Mouse (Mus musculus) kidney, embryonic 16.5 days (tissue): ENCODE measurements at regions not wholly inside any gene's neighbourhood (a gene's known extent, or its start where the extent isn't known, plus 50 kb on each side); places are given as distances from the start of the nearest gene placed in this dataset.

ENCODE experiments used
- ATAC-seq: fragments of 200-750 bp; cut with Nextera tagmentation; 2 replicates; pipeline ENCODE4 v1.8.0; 2017; ENCODE audit warnings: moderate TSS enrichment; ENCODE audit not compliant: low FRiP score, low TSS enrichment
- H3K27ac ChIP-seq: fragments of 300-500 bp; sonication (generic); 2 replicates; pipeline ENCODE4 v1.5.1; 2014; ENCODE audit warnings: low read length
- H3K27me3 ChIP-seq: fragments of 300-500 bp; sonication (generic); 2 replicates; pipeline ENCODE4 v1.6.1; 2014; ENCODE audit warnings: low read length, control low read depth, mixed read lengths; ENCODE audit not compliant: insufficient read depth
- H3K36me3 ChIP-seq: fragments of 300-500 bp; sonication (generic); 2 replicates; pipeline ENCODE4 v1.6.1; 2014; ENCODE audit warnings: low read length, control low read depth, mixed read lengths; ENCODE audit not compliant: insufficient read depth
- H3K4me1 ChIP-seq: fragments of 300-500 bp; sonication (generic); 2 replicates; pipeline ENCODE4 v1.6.1; 2014; ENCODE audit warnings: low read length, control low read depth, mixed read lengths; ENCODE audit not compliant: insufficient read depth
- H3K4me2 ChIP-seq: fragments of 300-500 bp; sonication (generic); replicated peaks from 2 replicates; pipeline ENCODE4 v1.6.1; 2014; ENCODE audit warnings: low read depth, low read length
- H3K4me3 ChIP-seq: fragments of 300-500 bp; sonication (generic); 2 replicates; pipeline ENCODE4 v1.5.1; 2014; ENCODE audit warnings: mild to moderate bottlenecking, low read length
- H3K9ac ChIP-seq: fragments of 300-500 bp; sonication (generic); replicated peaks from 2 replicates; pipeline ENCODE4 v1.6.1; 2014; ENCODE audit warnings: low read length
- H3K9me3 ChIP-seq: fragments of 300-500 bp; sonication (generic); 2 replicates; pipeline ENCODE4 v1.6.1; 2016; ENCODE audit warnings: low read length, control low read depth
- whole genome bisulfite sequencing: fragments of 180-500 bp; shearing (Covaris S2); extraction: QIAGEN DNeasy Blood & Tissue Kit; methylation state at CpG from one replicate; pipeline ENCODE4 v1.1.7; 2014; 5-methylcytosine and 5-hydroxymethylcytosine counted together

DNA sequence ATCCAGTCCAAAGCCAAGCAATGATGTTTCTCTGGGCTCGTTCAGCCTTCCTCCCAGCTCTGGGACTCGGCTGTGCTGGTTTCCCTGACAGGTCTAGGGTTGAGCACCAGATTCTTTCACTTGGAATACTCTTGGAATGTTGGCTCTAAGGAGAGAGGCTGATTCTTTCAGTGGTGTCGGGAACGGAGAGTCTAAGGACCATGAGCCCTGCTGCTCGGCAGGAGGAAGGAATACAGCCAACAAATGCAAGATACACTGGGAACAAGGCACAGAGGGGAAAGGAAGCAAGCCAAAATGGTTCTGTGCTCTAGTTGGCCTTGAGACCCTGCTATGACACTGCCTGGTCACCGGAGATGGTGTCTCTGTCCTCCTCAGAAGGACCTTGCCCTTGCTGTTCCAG, 251.8 kb downstream of the Cbln1 start:
- Histone ChIP-seq H3K9ac (no peak overlapping the region), H3K4me1 (no peaks in the 10 kb centered on the region), H3K36me3 (no peaks in the 10 kb centered on the region), H3K9me3 (no peaks in the 10 kb centered on the region), H3K4me2 (no peak overlapping the region), H3K27ac (no peak overlapping the region), H3K4me3 (no peak overlapping the region), H3K27me3 (no peaks in the 10 kb centered on the region)
- ATAC-seq: no peak
- 82% methylated on average over 6 of the region's 6 CpGs for WGBS

- no peaks in the 10 kb centered on the region for H3K9me3 ChIP-seq
- no peak overlapping the region for H3K9ac ChIP-seq
- H3K4me2 ChIP-seq: no peak overlapping the region
- ATAC-seq: no peak
- no peaks in the 10 kb centered on the region for H3K27me3 ChIP-seq
- H3K4me3 ChIP-seq: no peak overlapping the region
- H3K36me3 ChIP-seq: no peaks in the 10 kb centered on the region
- H3K4me1 ChIP-seq: no peaks in the 10 kb centered on the region
- 14% methylated on average over 6 of the region's 6 CpGs for WGBS
- no peak overlapping the region for H3K27ac ChIP-seq
These were observed 253.4 kb downstream of the Cbln1 start for GRCm38 (mm10) chr8:87218956-87219482.

GRCm38 (mm10) chr8:87214962-87215361, 257.4 kb downstream of the Cbln1 start:
- WGBS: 77% methylated on average over 10 of the region's 10 CpGs
- no peak for ATAC-seq
- H3K9ac ChIP-seq: no peak overlapping the region
- H3K27me3 ChIP-seq: no peaks in the 10 kb centered on the region
- no peaks in the 10 kb centered on the region for H3K9me3 ChIP-seq
- H3K27ac ChIP-seq: no peak overlapping the region
- H3K4me2 ChIP-seq: no peak overlapping the region
- no peaks in the 10 kb centered on the region for H3K36me3 ChIP-seq
- H3K4me1 ChIP-seq: no peaks in the 10 kb centered on the region
- no peak overlapping the region for H3K4me3 ChIP-seq

DNA sequence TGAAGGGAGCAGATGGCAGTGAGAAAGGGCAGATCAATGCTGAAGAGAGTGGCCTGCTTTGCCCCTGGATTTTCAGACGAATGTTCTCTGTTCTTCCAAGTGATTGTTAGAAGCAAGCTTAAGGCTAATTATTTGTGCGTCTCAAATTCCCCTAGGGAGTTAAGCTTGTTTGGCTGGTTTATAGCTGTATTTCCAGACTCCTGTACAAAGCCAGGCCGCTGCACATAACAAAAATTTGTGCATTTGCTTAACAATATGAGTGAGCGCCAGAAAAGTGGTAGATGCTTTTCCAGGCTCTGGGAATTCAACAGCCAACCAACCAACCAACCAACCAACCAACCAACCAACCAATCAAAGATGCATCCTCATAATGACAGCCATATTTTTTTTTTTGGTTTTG, 261.9 kb downstream of the Cbln1 start:
- H3K9ac ChIP-seq: no peak overlapping the region
- no peaks in the 10 kb centered on the region for H3K36me3 ChIP-seq
- WGBS: 33% methylated on average over 4 of the region's 4 CpGs
- H3K27me3 ChIP-seq: no peaks in the 10 kb centered on the region
- no peak overlapping the region for H3K4me2 ChIP-seq
- H3K9me3 ChIP-seq: no peaks in the 10 kb centered on the region
- no peak for ATAC-seq
- H3K27ac ChIP-seq: no peak overlapping the region
- no peak overlapping the region for H3K4me3 ChIP-seq
- no peaks in the 10 kb centered on the region for H3K4me1 ChIP-seq

GRCm38 (mm10) chr8:87209295-87209694, 263.1 kb downstream of the Cbln1 start:
- Histone ChIP-seq H3K27me3 (no peaks in the 10 kb centered on the region), H3K4me1 (no peaks in the 10 kb centered on the region), H3K9me3 (no peaks in the 10 kb centered on the region), H3K4me2 (no peak overlapping the region), H3K36me3 (no peaks in the 10 kb centered on the region), H3K27ac (no peak overlapping the region), H3K9ac (no peak overlapping the region), H3K4me3 (no peak overlapping the region)
- WGBS: 68% methylated on average over 1 of the region's 1 CpGs
- ATAC-seq: no peak

DNA sequence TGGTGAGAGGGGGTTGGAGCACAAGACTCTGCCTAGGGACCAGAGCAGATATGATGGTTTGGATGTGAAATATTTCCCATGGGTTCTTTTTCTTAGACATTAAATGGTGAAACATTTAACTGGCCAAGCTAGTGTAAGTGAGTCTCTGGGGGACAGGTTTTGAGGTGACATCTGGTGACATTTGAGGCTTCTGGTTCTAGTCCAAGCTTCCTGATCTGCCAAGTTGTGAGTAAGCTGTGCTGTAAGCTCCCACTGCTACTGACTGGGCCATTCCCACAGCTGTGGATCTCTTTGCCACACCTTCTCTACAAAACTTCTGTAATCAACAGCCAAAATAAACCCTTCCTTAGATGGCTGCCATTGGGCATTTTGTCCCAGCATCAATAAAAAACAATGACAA, 264.4 kb downstream of the Cbln1 start:
- no peak overlapping the region for H3K9ac ChIP-seq
- no peaks in the 10 kb centered on the region for H3K36me3 ChIP-seq
- H3K27me3 ChIP-seq: no peaks in the 10 kb centered on the region
- H3K4me3 ChIP-seq: no peak overlapping the region
- ATAC-seq: no peak
- H3K4me1 ChIP-seq: no peaks in the 10 kb centered on the region
- H3K9me3 ChIP-seq: no peaks in the 10 kb centered on the region
- H3K4me2 ChIP-seq: no peak overlapping the region
- no peak overlapping the region for H3K27ac ChIP-seq

DNA sequence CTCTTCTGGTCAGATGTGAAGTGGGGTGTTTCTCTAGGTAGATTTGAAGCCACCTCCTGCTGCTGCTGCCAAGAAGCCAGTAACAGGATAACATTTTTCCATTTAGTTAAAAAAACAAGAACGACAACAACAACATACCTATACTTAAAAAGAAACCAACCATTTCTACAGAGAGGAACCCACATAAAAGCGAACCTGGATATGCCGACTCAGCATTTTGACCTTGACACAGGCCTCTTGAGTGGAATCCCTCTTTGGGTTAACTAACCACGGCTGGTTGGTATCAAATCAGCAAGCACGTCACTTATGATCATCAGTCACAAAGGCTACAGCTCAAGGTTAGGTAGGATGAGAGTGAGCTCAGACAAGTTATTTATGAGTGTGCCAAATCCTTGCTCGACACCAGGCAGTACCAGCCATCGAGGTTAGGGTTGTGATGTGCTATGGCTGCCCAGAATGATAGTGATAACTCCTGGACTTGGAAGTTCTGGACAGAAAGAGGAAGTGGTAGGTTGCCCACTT, 269.7 kb downstream of the Cbln1 start:
- ATAC-seq: no peak
- Histone ChIP-seq H3K36me3 (no peaks in the 10 kb centered on the region), H3K27ac (no peak overlapping the region), H3K4me3 (no peak overlapping the region), H3K4me1 (peaks cover 18% of the 10 kb centered on the region), H3K9me3 (no peaks in the 10 kb centered on the region), H3K4me2 (no peak overlapping the region), H3K27me3 (no peaks in the 10 kb centered on the region; the same call in 1 of the 2 replicates), H3K9ac (no peak overlapping the region)
- WGBS: 72% methylated on average over 7 of the region's 7 CpGs

DNA sequence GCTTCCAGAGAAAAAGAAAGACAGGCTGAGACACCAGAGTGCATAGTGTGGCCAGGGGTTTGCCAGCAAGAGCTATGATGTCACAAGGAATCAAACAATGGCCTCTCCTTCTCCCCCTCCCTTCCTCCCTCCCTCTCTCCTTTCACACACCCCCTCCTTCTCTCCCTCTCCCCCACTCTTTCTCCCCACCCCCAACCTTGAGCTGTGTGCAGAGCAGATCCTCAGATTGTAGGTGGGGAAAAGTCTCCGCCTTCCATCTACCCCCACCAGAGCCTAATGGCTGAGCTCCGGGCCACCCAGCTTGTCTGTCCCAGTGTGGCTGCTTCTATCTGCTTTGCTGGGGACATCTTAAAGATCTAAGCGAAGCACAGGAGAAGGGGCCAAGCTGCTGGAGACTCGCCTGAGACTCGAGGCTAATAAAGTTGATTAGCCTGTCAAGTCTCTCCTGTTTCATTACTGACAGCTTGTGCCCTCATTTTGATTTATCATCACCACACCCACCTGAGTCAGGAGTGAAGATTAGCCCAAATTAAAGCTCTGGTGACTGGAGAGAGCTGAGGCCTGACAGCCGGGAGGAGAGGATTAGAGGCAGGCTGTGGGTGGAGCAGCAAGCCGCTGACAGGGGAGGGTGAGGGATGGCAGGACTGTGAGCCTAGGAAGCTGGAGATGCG, 272.8 kb downstream of the Cbln1 start:
- H3K4me1 ChIP-seq: peaks cover 31% of the 10 kb centered on the region
- H3K4me3 ChIP-seq: no peak overlapping the region
- no peaks in the 10 kb centered on the region for H3K36me3 ChIP-seq
- no peak overlapping the region; the same call in 1 of the 2 replicates for H3K4me2 ChIP-seq
- no peak overlapping the region for H3K9ac ChIP-seq
- ATAC-seq: peak; percentile 89
- no peaks in the 10 kb centered on the region for H3K9me3 ChIP-seq
- H3K27me3 ChIP-seq: no peaks in the 10 kb centered on the region; the same call in 1 of the 2 replicates
- 5% methylated on average over 8 of the region's 8 CpGs for WGBS
- no peak overlapping the region for H3K27ac ChIP-seq

DNA sequence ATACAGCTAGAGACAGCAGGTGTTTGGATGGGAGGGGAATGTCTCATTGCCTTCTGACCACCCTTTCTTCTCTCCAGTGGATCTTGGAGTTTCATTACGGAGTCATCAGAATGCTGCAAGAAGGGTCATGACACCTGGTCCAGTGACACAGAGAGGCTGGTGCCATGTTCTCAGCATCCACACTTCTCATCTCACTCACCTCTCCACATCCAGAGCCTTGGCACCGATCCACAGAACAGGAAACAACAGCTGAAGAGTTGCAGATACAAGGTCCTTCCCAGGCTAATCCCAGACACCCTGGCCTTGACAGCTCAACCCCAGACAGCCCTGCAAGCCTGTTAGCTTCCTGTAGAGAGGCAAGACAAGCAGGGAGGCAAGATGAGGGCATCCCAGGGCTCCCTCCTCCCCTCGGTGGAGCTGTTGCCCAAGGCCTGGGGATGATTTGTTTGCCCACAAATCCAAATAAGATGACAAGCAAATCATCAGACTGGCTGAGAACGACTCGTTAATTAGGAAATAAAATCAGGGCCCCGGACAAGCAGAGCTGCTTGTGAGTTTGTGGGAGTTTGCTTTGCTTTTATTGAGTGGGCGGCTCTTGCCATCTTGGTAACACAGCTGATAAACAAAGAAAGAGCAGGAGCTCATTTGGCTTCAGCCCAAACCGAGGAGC, 274.4 kb downstream of the Cbln1 start:
- H3K9me3 ChIP-seq: no peaks in the 10 kb centered on the region
- H3K27me3 ChIP-seq: no peaks in the 10 kb centered on the region; the same call in 1 of the 2 replicates
- no peak overlapping the region for H3K4me3 ChIP-seq
- no peak for ATAC-seq
- no peak overlapping the region for H3K27ac ChIP-seq
- peaks cover 31% of the 10 kb centered on the region for H3K4me1 ChIP-seq
- H3K4me2 ChIP-seq: no peak overlapping the region
- H3K9ac ChIP-seq: no peak overlapping the region
- 22% methylated on average over 8 of the region's 8 CpGs for WGBS
- H3K36me3 ChIP-seq: no peaks in the 10 kb centered on the region

DNA sequence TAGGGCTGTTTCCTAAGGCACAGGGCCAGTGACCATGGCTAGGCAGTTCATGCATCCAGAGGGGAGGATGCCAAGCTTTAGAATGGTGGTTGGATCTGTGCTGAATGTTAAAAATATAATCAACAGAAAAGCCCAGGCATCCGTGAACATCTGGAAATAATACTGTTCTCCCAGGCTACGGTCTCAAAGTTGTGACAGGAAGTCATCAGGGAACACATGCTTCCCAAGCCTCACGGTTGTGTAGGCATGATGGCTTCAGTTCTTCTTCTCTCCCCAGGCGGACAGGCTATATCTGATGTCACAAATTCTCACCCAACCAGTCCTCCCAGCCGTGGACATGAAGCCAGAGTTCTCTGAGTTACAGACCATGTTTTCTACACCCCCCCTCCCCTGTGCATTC, 275.4 kb downstream of the Cbln1 start:
- Histone ChIP-seq H3K4me2 (no peak overlapping the region), H3K4me3 (no peak overlapping the region), H3K27ac (no peak overlapping the region), H3K9me3 (no peaks in the 10 kb centered on the region), H3K4me1 (peaks cover 31% of the 10 kb centered on the region), H3K27me3 (no peaks in the 10 kb centered on the region; the same call in 1 of the 2 replicates), H3K36me3 (no peaks in the 10 kb centered on the region), H3K9ac (no peak overlapping the region)
- 50% methylated on average over 5 of the region's 5 CpGs for WGBS
- no peak for ATAC-seq
